Mouse (Mus musculus): ENCODE measurements around the gene Tmem59l. TPM values are rescaled to one million over a fixed set of nuclear protein-coding genes. Genes with fewer than 3 reads are reported as not detected.

Tmem59l gene
- total RNA-seq, 2 experiments from 2014 or later: 0.18 to 0.26 TPM

GRCm38 (mm10) chr8:70460199-70460598, 27.0 kb downstream of the Tmem59l start:
- DNase-seq: no peak

GRCm38 (mm10) chr8:70459636-70460035, 27.5 kb downstream of the Tmem59l start:
- DNase-seq: no peak

GRCm38 (mm10) chr8:70458462-70458861, 28.7 kb downstream of the Tmem59l start:
- no peak for DNase-seq

- no peak for DNase-seq
Observed at GRCm38 (mm10) chr8:70457882-70458281, 29.3 kb downstream of the Tmem59l start.

- no peak for DNase-seq
Observed at GRCm38 (mm10) chr8:70456996-70457395, 30.2 kb downstream of the Tmem59l start.

- no peak for DNase-seq
Observed at GRCm38 (mm10) chr8:70453852-70454251, 33.3 kb downstream of the Tmem59l start.

GRCm38 (mm10) chr8:70452196-70452966, 34.8 kb downstream of the Tmem59l start:
- no peak for DNase-seq

- peak; percentile 58 for DNase-seq
Observed at GRCm38 (mm10) chr8:70447639-70448420, 39.3 kb downstream of the Tmem59l start.

- no peak for DNase-seq
Observed at GRCm38 (mm10) chr8:70445988-70446387, 41.2 kb downstream of the Tmem59l start.

GRCm38 (mm10) chr8:70443326-70443725, 43.8 kb downstream of the Tmem59l start:
- DNase-seq: no peak

GRCm38 (mm10) chr8:70441565-70441964, 45.6 kb downstream of the Tmem59l start:
- no peak for DNase-seq

- no peak for DNase-seq
Observed at GRCm38 (mm10) chr8:70440246-70440645, 46.9 kb downstream of the Tmem59l start.

- DNase-seq: no peak
Observed at GRCm38 (mm10) chr8:70439848-70440179, 47.3 kb downstream of the Tmem59l start.

- peak; percentile 98 for DNase-seq
Observed at GRCm38 (mm10) chr8:70439055-70439847, 47.9 kb downstream of the Tmem59l start, which contains the start of gene Crtc1. Crtc1 (minus strand) TSS chr8:70439579.

- no peak for DNase-seq
Observed at GRCm38 (mm10) chr8:70438423-70438822, 48.7 kb downstream of the Tmem59l start.

- DNase-seq: no peak
Observed at GRCm38 (mm10) chr8:70435156-70435555, 52.0 kb downstream of the Tmem59l start.

Other genes starting within 250 kb of the Tmem59l start
- 10 to 100 TPM; 12.3 to 19.8 TPM for gene Homer3, start 204.5 kb downstream of the Tmem59l start, total RNA-seq (2021)
- 10 to 100 TPM; 28.6 to 29.5 TPM for gene Ddx49, start 184.9 kb downstream of the Tmem59l start, total RNA-seq (2021)
- 100 to 1,000 TPM; 140 to 158 TPM for gene Cope, start 184.8 kb downstream of the Tmem59l start, total RNA-seq (2021)
- 10 to 100 TPM; 20.0 to 23.6 TPM for gene Cers1, start 171.6 kb downstream of the Tmem59l start, total RNA-seq (2021)
- gene Gdf1, start 157.5 kb downstream of the Tmem59l start, total RNA-seq (2021): 1 to 10 TPM; 3.9 to 5.3 TPM
- gene Upf1, start 134.1 kb downstream of the Tmem59l start, total RNA-seq (2021): 10 to 100 TPM; 34.2 to 37.3 TPM
- gene Comp, start 113.8 kb downstream of the Tmem59l start, total RNA-seq (2021): 10 to 100 TPM; 18.4 to 20.2 TPM
- 10 to 100 TPM in 1 of 2 experiments, 1 to 10 TPM in 1; 8.9 to 12.0 TPM for gene Crtc1, start 47.8 kb downstream of the Tmem59l start, total RNA-seq (2021)
- 1 to 10 TPM; 6.3 to 7.4 TPM for gene Klhl26, start 10.4 kb downstream of the Tmem59l start, total RNA-seq (2021)
- 1 to 10 TPM; 2.8 to 3.4 TPM for gene Crlf1, start 5.8 kb upstream of the Tmem59l start, total RNA-seq (2021)
- 100 to 1,000 TPM; 120 to 129 TPM for gene Rex1bd, start 19.4 kb upstream of the Tmem59l start, total RNA-seq (2021)
- gene Uba52, start 23.4 kb upstream of the Tmem59l start, total RNA-seq (2021): 1,000 to 10,000 TPM; 1,232 to 1,261 TPM
- gene Fkbp8, start 40.4 kb upstream of the Tmem59l start, total RNA-seq (2021): 100 to 1,000 TPM; 135 to 145 TPM
- 10 to 100 TPM; 57.8 to 61.0 TPM for gene Kxd1, start 40.6 kb upstream of the Tmem59l start, total RNA-seq (2021)
- gene Ell, start 52.1 kb upstream of the Tmem59l start, total RNA-seq (2021): 10 to 100 TPM; 12.7 to 19.8 TPM
- gene Isyna1, start 107.0 kb upstream of the Tmem59l start, total RNA-seq (2021): 10 to 100 TPM; 30.0 to 31.6 TPM
- gene Ssbp4, start 121.5 kb upstream of the Tmem59l start, total RNA-seq (2021): 10 to 100 TPM; 31.1 to 40.1 TPM
- 1 to 10 TPM; 1.2 to 3.0 TPM for gene Lrrc25, start 128.8 kb upstream of the Tmem59l start, total RNA-seq (2021)
- gene Gdf15, start 145.1 kb upstream of the Tmem59l start, total RNA-seq (2021): not detected
- gene Pgpep1, start 173.0 kb upstream of the Tmem59l start, total RNA-seq (2021): 10 to 100 TPM; 22.5 to 23.4 TPM
- 10 to 100 TPM; 82.3 to 83.0 TPM for gene Lsm4, start 185.9 kb upstream of the Tmem59l start, total RNA-seq (2021)
- 100 to 1,000 TPM in 1 of 2 experiments, 10 to 100 TPM in 1; 79.2 to 130 TPM for gene Jund, start 211.6 kb upstream of the Tmem59l start, total RNA-seq (2021)
- gene Iqcn, start 216.1 kb upstream of the Tmem59l start, total RNA-seq (2021): not detected
- gene Gm3336, start 231.2 kb upstream of the Tmem59l start, total RNA-seq (2021): not detected
- gene Pde4c, start 236.4 kb upstream of the Tmem59l start, total RNA-seq (2021): 1 to 10 TPM; 2.5 to 3.0 TPM